Mouse (Mus musculus) cerebellum, adult 2 months (tissue): ENCODE measurements around the gene Lbhd1. TPM values are rescaled to one million over a fixed set of nuclear protein-coding genes. Genes with fewer than 3 reads are reported as not detected.
A peak's percentile ranks its signal among the peaks of the same experiment; 100 is the strongest.

Experiments used
- DNase-seq, 2 experiments: peaks; one replicate each; pipeline ENCODE4 v3.0.0; 2021
- H3K27ac ChIP-seq: fragments of 200-500 bp; 2 replicates; pipeline ENCODE4 v1.5.1; 2012; ENCODE audit warnings: low read length, control low read depth, inconsistent platforms; ENCODE audit not compliant: insufficient read depth
- H3K27me3 ChIP-seq: fragments of 200-500 bp; 2 replicates; pipeline ENCODE4 v1.6.1; 2012; ENCODE audit warnings: inconsistent platforms, mild to moderate bottlenecking, low read length, moderate library complexity; ENCODE audit not compliant: control insufficient read depth, insufficient read depth
- H3K4me1 ChIP-seq: fragments of 200-500 bp; 2 replicates; pipeline ENCODE4 v1.6.1; 2011; ENCODE audit warnings: low read length; ENCODE audit not compliant: control insufficient read depth, insufficient read depth
- H3K4me3 ChIP-seq: fragments of 200-500 bp; replicated peaks from 2 replicates; pipeline ENCODE3; 2011; ENCODE audit warnings: mild to moderate bottlenecking, low read depth, low read length, control low read depth; ENCODE audit not compliant: insufficient read depth
- CTCF ChIP-seq: fragments of 200-500 bp; IDR thresholded peaks from 2 replicates; pipeline ENCODE4 v1.5.1; 2011; ENCODE audit warnings: low read depth, mild to moderate bottlenecking, control low read depth, low read length, moderate library complexity, borderline replicate concordance; ENCODE audit not compliant: insufficient read depth
- POLR2A ChIP-seq: fragments of 200-500 bp; IDR thresholded peaks from 2 replicates; pipeline ENCODE4 v1.6.1; 2011; ENCODE audit warnings: low read length, control low read depth, borderline replicate concordance; ENCODE audit not compliant: insufficient read depth
- WGBS: fragments of 180-500 bp; shearing (Covaris S2); methylation state at CpG from one replicate; pipeline ENCODE4 v1.1.7; 2018; 5-methylcytosine and 5-hydroxymethylcytosine counted together
- polyA plus RNA-seq: library from polyadenylated mRNA; depleted of rRNA; stranded (reverse); fragments of >200 nt; gene quantifications from 2 replicates; pipeline ENCODE4 v1.2.3, GENCODE M21; 2012

Gene Lbhd1
- polyA plus RNA-seq, 1 experiment = 5.1 TPM

- TF ChIP-seq CTCF (no peak), POLR2A (no peak)
- no peak overlapping the region for H3K4me3 ChIP-seq
- no peaks in the 10 kb centered on the region for H3K4me1 ChIP-seq
- no peak for DNase-seq
- H3K27ac ChIP-seq = no peak overlapping the region
- H3K27me3 ChIP-seq = no peaks in the 10 kb centered on the region
- WGBS = 85% methylated on average over 6 of the region's 6 CpGs
Observed at GRCm38 (mm10) chr19:8842961-8843360, 40.6 kb upstream of the Lbhd1 start.

DNA sequence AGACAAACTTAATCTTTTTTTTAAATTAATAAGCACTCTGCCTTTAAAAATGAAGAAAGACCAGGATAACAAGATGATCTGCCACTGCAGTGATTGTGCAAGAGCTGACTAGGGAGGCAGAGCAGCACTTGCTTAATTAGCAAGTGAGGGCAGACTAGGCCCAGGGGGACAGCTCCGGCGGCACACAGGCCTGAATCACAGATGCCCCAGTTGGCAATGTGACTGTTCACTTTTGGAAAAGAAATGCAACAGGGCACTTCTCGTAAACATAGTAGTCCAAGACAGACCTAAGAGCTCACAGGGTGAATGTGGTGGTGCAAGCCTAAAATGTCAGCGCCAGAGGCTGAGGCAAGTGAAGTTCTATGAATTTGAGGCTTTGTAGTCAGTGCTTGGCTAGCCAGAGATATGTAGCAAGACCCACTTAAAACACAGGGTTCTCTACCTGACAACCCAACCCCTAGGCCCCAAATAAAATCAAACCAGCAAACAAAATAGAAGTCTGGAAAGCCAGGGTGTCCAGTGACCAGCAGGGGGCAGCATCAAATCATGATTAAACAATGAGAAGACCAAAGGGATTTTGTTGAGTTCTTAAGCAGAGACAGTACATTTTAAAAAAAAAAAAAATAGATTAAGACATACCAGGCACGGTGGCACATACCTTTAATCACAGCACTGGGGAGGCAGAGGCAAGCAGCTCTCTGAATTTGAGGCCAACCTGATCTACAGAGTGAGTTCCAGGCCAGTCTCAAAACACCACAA is 39.0 kb upstream of the Lbhd1 start:
- H3K4me1 ChIP-seq = no peaks in the 10 kb centered on the region
- no peak overlapping the region for H3K4me3 ChIP-seq
- TF ChIP-seq CTCF (peak; percentile 61; the same call in 1 of the 2 replicates), POLR2A (no peak)
- 38% methylated on average over 5 of the region's 5 CpGs for WGBS
- peak; percentile 69 to 71 for DNase-seq
- no peaks in the 10 kb centered on the region for H3K27me3 ChIP-seq
- H3K27ac ChIP-seq = no peak overlapping the region

DNA sequence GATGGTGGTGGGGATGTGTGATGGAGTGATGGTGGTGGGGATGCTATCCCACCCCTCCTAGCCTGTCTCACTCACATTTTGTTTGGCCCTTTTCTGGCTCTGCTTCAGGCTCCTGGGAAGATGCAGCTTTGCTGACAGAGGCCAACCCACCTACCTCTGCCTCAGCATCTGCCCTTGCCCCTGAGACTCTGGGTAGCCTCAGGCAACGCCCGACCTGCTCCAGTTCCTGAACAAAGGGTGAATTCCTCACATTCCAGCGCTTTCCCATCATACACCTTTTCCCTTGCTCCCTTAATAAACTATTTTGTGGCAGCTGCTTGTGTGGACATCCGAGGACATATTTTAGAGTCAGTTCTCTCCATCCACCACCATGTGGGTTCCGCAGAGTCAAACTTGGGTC is 35.2 kb upstream of the Lbhd1 start:
- Histone ChIP-seq H3K4me3 (no peak overlapping the region), H3K27ac (no peak overlapping the region), H3K27me3 (no peaks in the 10 kb centered on the region), H3K4me1 (no peaks in the 10 kb centered on the region)
- WGBS = 88% methylated on average over 5 of the region's 5 CpGs
- TF ChIP-seq POLR2A (no peak), CTCF (no peak)
- DNase-seq = no peak

DNA sequence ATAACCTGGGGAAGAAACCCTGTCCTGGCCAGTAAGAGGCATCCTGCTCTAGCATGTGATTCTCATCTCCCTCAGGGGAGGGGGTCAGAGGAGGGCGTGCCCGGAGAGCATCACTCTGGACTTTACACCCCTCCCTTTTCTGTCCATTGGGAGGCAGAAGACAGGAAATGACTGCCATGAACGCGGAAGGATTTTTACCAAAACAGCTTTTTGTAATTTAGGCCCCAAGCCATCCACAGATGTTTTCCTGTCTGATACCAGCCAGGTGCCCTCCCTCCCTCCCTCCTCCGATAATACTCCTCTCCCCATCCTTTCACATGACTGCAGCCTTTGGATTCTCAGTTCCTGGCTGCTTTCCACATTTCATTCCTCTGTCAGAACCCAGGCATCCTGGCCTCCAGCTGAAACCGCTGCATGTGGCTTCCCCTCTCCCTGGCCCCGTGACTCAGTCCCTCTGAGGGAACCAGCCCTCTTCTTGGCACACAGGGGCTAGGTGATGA is 33.1 kb upstream of the Lbhd1 start, which contains the start of gene Lrrn4cl:
Gene Lrrn4cl, plus strand, starts transcription at position 367 of the 500 bp plus-strand sequence.
- DNase-seq = no peak
- no peaks in the 10 kb centered on the region for H3K27me3 ChIP-seq
- TF ChIP-seq POLR2A (no peak), CTCF (no peak)
- no peaks in the 10 kb centered on the region for H3K4me1 ChIP-seq
- H3K27ac ChIP-seq = no peak within 1 kb of the TSS
- no peak within 1 kb of the TSS for H3K4me3 ChIP-seq
- WGBS = 12% methylated on average over 7 of the region's 7 CpGs

DNA sequence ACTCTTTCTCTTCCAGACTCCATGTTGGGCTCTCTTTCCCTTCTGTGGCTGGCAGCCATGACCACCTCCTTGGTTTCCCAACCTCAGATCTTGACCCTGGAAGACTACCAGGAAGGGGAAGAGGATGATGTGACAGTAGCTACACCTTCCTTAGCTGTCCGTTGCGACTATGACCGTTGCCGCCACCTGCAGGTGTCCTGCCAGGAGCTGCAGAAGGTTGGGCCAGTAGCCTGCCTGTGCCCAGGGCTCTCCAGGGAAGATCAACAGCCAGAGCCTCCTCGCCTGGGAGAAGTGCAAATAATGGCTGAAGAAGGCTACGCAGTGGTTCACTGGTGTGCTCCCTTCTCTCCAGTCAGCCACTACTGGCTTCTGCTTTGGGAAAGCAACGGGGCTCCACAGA is 31.9 kb upstream of the Lbhd1 start:
- no peak overlapping the region for H3K4me3 ChIP-seq
- no peaks in the 10 kb centered on the region for H3K4me1 ChIP-seq
- 41% methylated on average over 7 of the region's 7 CpGs for WGBS
- DNase-seq = no peak
- H3K27me3 ChIP-seq = no peaks in the 10 kb centered on the region
- no peak overlapping the region for H3K27ac ChIP-seq
- TF ChIP-seq CTCF = no peak
- TF ChIP-seq POLR2A = no peak

DNA sequence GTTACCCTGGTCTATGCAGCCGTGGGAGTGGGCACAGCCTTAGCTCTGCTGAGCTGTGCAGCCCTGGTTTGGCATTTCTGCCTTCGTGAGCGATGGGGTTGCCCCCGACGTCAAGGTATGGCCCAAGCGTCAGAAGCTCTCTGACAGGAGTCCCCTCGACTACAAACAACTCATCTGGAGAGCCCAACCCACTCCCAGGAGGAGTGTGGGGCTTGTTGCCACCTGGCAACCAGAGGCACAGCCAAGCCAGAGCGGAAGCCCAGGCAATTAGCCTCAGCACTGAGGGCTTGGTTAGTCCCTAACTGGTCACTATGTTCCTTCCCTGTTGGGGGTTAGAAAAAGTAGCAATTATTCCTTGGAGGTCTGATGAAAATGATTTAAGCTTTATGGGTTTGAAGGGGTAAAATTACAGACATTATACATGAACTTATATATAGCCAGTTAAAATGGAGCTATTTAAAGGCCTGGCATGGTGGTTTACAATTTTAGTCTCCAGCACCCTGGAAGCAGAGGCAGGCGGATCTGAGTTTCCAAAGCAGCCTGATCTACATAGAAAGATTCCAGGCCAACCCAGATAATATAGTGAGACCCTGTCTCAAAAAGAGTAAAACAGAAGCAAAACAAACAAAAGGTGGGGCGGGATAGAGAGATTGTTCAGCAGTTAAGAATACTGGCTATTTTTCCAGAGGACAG is 31.1 kb upstream of the Lbhd1 start:
- no peak overlapping the region for H3K4me3 ChIP-seq
- DNase-seq = no peak
- no peak overlapping the region for H3K27ac ChIP-seq
- no peaks in the 10 kb centered on the region for H3K4me1 ChIP-seq
- no peak for TF ChIP-seq POLR2A
- TF ChIP-seq CTCF = no peak
- H3K27me3 ChIP-seq = no peaks in the 10 kb centered on the region
- WGBS = 49% methylated on average over 10 of the region's 10 CpGs

DNA sequence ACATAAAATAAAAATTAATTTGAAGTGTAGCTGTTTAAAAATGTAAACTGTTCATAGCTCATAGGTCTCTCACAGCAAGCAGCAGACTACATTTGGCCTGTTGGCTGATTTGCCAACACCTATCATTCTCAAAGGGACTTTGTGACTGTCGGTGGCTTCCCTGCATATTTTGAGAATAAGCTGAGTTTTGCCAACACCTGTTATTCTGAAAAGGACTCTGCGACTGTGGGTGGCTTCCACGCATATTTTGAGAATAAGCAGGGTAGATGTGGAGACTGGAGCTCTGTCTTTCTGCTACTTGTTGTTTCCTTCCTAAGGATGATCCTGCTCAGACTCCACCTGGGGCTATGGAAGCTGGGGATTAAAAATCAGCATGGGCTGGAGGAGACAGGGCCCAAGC is 30.4 kb upstream of the Lbhd1 start:
- H3K27ac ChIP-seq = no peak overlapping the region
- WGBS = 46% methylated on average over 3 of the region's 3 CpGs
- TF ChIP-seq CTCF = no peak
- no peak for TF ChIP-seq POLR2A
- H3K4me3 ChIP-seq = no peak overlapping the region
- no peaks in the 10 kb centered on the region for H3K27me3 ChIP-seq
- DNase-seq = no peak
- no peaks in the 10 kb centered on the region for H3K4me1 ChIP-seq

- no peak for DNase-seq
- H3K4me3 ChIP-seq = no peak overlapping the region
- H3K4me1 ChIP-seq = no peaks in the 10 kb centered on the region
- H3K27me3 ChIP-seq = no peaks in the 10 kb centered on the region
- H3K27ac ChIP-seq = no peak overlapping the region
- peak; percentile 59; the same call in 1 of the 2 replicates for TF ChIP-seq CTCF
- TF ChIP-seq POLR2A = no peak
- 32% methylated on average over 4 of the region's 4 CpGs for WGBS
Observed at GRCm38 (mm10) chr19:8857689-8858088, 25.8 kb upstream of the Lbhd1 start.
